Mouse (Mus musculus): ENCODE results near the gene Gopc. TPM values are rescaled to one million over a fixed set of nuclear protein-coding genes. Genes with fewer than 3 reads are reported as not detected.

The Gopc gene
- polyA plus RNA-seq, 2 experiments = 2.8 to 3.0 TPM

DNA sequence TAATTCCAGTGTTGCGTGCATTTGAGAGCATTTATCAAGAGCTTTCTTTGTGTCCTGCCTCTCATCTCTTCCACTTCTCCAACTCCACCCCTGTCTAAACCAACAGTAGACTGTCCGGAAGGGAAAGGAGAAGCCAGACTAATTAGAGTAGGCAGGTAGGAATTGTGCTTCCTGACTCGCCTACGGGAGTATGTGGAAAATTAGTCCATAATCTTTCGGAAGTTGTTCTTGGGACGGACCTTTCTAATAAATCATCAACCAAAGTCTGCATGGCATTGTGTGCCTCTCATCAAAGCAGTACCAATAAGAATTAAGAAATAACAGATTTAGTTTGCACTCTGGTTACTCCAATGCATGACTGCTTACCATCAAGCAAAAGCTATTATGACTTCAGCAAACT, 1.1 kb upstream of the Gopc start:
- Histone ChIP-seq H3K9me3 (ENCODE audit: control insufficient read depth, low read length) (no peaks in the 10 kb centered on the region), H3K36me3 (replicated peaks; ENCODE audit: control insufficient read depth, insufficient read depth, low read depth) (no peaks in the 10 kb centered on the region), H3K27me3 (ENCODE audit: control insufficient read depth, insufficient read depth, low read length) (no peaks in the 10 kb centered on the region), H3K4me3 (ENCODE audit: insufficient read depth in 1 of 2, low read depth in 2 of 2, low read length in 2 of 2) (peak overlapping the region; percentile 29 to 86; a peak in 2 of 4 replicates), H3K4me2 (ENCODE audit: low read depth) (peak overlapping the region; percentile 84), H3K27ac (no peak overlapping the region), H3K4me1 (replicated peaks; ENCODE audit: control insufficient read depth in 2 of 2, insufficient read depth in 2 of 2, low read length in 1 of 2) (peaks cover 4 to 8% of the 10 kb centered on the region in 2 experiments), H3K9ac (replicated peaks) (peak overlapping the region; percentile 60)
- 67% methylated on average over 6 of the region's 6 CpGs for WGBS (ENCODE audit: insufficient replicate concordance)
- TF ChIP-seq EP300 (IDR thresholded peaks at IDR 0.05; ENCODE audit: low read depth) (no peak), CTCF (IDR thresholded peaks at IDR 0.05; ENCODE audit: low read depth) (no peak)
- DNase-seq (ENCODE audit: low read depth in 3 of 3, low spot score in 3 of 3) (no peak), ATAC-seq (ENCODE audit: insufficient read depth) (no peak)

DNA sequence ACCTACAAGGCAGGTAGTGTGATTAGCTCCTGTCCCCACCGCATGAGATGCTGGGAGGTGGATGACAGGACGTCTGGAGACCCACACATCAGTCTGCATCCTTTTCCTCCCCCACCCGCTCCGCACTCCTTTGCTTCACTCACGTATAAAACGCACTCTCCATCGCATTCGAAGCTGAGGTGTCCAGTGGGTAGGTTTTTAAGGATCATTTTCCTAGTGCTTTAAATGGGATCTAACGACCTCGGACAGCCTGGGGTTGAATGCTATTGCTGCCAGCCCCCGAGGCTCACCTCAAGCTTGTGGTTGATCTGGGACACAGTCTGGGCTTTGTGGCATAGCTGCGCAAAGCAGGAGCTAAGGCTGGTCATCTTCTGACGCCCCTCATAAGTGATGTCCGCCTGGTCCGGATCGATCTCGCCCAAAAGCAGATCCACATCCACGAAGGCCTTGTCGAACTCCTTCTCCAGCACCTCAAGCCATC, 563 bp downstream of the Gopc start:
- Histone ChIP-seq H3K4me2 (ENCODE audit: low read depth) (peak overlapping the region; percentile 84), H3K27ac (peak overlapping the region; percentile 22), H3K4me1 (replicated peaks; ENCODE audit: control insufficient read depth in 2 of 2, insufficient read depth in 2 of 2, low read length in 1 of 2) (peaks cover 4 to 8% of the 10 kb centered on the region in 2 experiments), H3K9ac (replicated peaks) (peak overlapping the region; percentile 90), H3K27me3 (ENCODE audit: control insufficient read depth, insufficient read depth, low read length) (no peaks in the 10 kb centered on the region), H3K4me3 (ENCODE audit: insufficient read depth in 1 of 2, low read depth in 2 of 2, low read length in 2 of 2) (peak overlapping the region; percentile 86 to 89), H3K36me3 (replicated peaks; ENCODE audit: control insufficient read depth, insufficient read depth, low read depth) (no peaks in the 10 kb centered on the region), H3K9me3 (ENCODE audit: control insufficient read depth, low read length) (no peaks in the 10 kb centered on the region)
- under 1% methylated on average over 19 of the region's 19 CpGs for WGBS (ENCODE audit: insufficient replicate concordance)
- TF ChIP-seq EP300 (IDR thresholded peaks at IDR 0.05; ENCODE audit: low read depth) (no peak), CTCF (IDR thresholded peaks at IDR 0.05; ENCODE audit: low read depth) (no peak)
- ATAC-seq (ENCODE audit: insufficient read depth) (peak; percentile 14), DNase-seq (ENCODE audit: low read depth in 3 of 3, low spot score in 3 of 3) (peak in 1 of 3 experiments; percentile 10)

DNA sequence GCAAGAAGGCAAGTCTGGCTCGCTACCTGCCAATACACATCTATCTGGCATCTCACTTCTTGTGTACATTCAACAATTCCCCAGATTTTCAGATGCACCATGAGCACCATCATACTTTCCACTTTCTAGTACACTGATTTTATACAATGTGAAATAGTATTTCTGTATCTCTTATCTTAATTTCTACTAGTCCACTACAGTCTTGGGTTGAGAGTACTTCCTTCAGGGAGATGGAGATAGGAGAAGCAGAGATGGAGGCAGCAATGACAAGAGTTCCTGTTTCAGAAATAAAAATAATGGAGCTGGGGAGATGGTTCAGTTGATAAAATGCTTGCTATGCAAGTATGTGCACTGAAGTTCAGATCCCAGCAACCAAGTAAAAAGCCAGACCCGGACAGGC, 4.1 kb downstream of the Gopc start:
- TF ChIP-seq EP300 (IDR thresholded peaks at IDR 0.05; ENCODE audit: low read depth) (no peak), CTCF (IDR thresholded peaks at IDR 0.05; ENCODE audit: low read depth) (no peak)
- no peaks in the 10 kb centered on the region for H3K36me3 ChIP-seq (replicated peaks; ENCODE audit: control insufficient read depth, insufficient read depth, low read depth)
- 83% methylated on average over 2 of the region's 2 CpGs for WGBS (ENCODE audit: insufficient replicate concordance)
- no peak for DNase-seq (ENCODE audit: low read depth in 3 of 3, low spot score in 3 of 3)
- peaks cover 1 to 4% of the 10 kb centered on the region in 2 experiments for H3K4me1 ChIP-seq (replicated peaks; ENCODE audit: control insufficient read depth in 2 of 2, insufficient read depth in 2 of 2, low read length in 1 of 2)
- ATAC-seq (ENCODE audit: insufficient read depth) = no peak
- no peak overlapping the region for H3K27ac ChIP-seq
- no peaks in the 10 kb centered on the region for H3K27me3 ChIP-seq (ENCODE audit: control insufficient read depth, insufficient read depth, low read length)
- no peaks in the 10 kb centered on the region for H3K9me3 ChIP-seq (ENCODE audit: control insufficient read depth, low read length)
- no peak overlapping the region for H3K4me3 ChIP-seq (ENCODE audit: insufficient read depth in 1 of 2, low read depth in 2 of 2, low read length in 2 of 2)
- H3K4me2 ChIP-seq (ENCODE audit: low read depth) = no peak overlapping the region
- H3K9ac ChIP-seq (replicated peaks) = no peak overlapping the region

DNA sequence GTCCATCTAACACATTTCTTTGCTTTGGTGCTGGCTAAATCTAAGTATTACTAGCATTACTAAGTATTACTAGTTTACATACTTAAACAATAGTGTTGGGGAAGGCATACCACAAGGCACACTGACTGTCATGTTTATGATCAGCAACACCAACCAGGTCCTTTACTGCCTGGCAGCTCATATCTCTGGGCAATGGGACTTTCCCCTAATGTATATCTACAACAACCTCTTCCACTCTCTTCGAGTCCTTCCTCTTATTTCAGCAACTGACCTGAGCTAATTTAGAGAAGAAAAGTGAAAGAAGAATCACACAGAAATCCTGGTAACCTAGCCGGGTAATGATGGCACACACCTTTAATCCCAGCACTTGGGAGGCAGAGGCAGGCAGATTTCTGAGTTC, 5.5 kb downstream of the Gopc start:
- TF ChIP-seq CTCF (IDR thresholded peaks at IDR 0.05; ENCODE audit: low read depth) = no peak
- Histone ChIP-seq H3K36me3 (replicated peaks; ENCODE audit: control insufficient read depth, insufficient read depth, low read depth) (no peaks in the 10 kb centered on the region), H3K9me3 (ENCODE audit: control insufficient read depth, low read length) (no peaks in the 10 kb centered on the region), H3K4me2 (ENCODE audit: low read depth) (no peak overlapping the region), H3K27me3 (ENCODE audit: control insufficient read depth, insufficient read depth, low read length) (no peaks in the 10 kb centered on the region), H3K4me3 (ENCODE audit: insufficient read depth in 1 of 2, low read depth in 2 of 2, low read length in 2 of 2) (no peak overlapping the region), H3K9ac (replicated peaks) (no peak overlapping the region), H3K4me1 (replicated peaks; ENCODE audit: control insufficient read depth in 2 of 2, insufficient read depth in 2 of 2, low read length in 1 of 2) (no peaks in the 10 kb centered on the region; a peak in 2 of 4 replicates), H3K27ac (no peak overlapping the region)
- ATAC-seq (ENCODE audit: insufficient read depth) (no peak), DNase-seq (ENCODE audit: low read depth in 3 of 3, low spot score in 3 of 3) (no peak)
- WGBS (ENCODE audit: insufficient replicate concordance) = 39% methylated on average over 2 of the region's 2 CpGs

DNA sequence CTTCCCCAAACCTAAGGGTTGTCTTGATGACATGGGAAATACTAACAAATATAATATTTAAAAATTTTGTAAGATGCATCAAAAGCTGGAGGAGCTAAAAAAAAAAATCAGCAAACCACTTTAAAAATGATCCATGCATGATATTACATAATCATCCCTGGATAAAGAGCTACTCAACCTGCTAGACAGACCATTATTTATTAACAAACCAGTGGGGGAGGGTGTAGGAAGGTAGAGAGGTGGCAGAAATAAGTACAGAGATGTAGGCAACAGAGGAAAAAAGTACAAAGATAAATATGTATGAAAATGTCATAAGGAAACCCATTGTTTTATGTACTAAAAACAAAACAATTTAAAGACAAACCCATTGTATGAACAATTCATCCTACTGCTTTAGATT, 7.3 kb downstream of the Gopc start:
- ATAC-seq (ENCODE audit: insufficient read depth) (no peak), DNase-seq (ENCODE audit: low read depth in 3 of 3, low spot score in 3 of 3) (no peak)
- Histone ChIP-seq H3K36me3 (replicated peaks; ENCODE audit: control insufficient read depth, insufficient read depth, low read depth) (no peaks in the 10 kb centered on the region), H3K4me3 (ENCODE audit: insufficient read depth in 1 of 2, low read depth in 2 of 2, low read length in 2 of 2) (no peak overlapping the region), H3K9ac (replicated peaks) (no peak overlapping the region), H3K27me3 (ENCODE audit: control insufficient read depth, insufficient read depth, low read length) (no peaks in the 10 kb centered on the region), H3K27ac (no peak overlapping the region), H3K4me1 (replicated peaks; ENCODE audit: control insufficient read depth in 2 of 2, insufficient read depth in 2 of 2, low read length in 1 of 2) (no peaks in the 10 kb centered on the region; a peak in 2 of 4 replicates), H3K9me3 (ENCODE audit: control insufficient read depth, low read length) (no peaks in the 10 kb centered on the region), H3K4me2 (ENCODE audit: low read depth) (no peak overlapping the region)
- TF ChIP-seq EP300 (IDR thresholded peaks at IDR 0.05; ENCODE audit: low read depth) (no peak), CTCF (IDR thresholded peaks at IDR 0.05; ENCODE audit: low read depth) (no peak)

All from liver, embryonic 14.5 days (tissue).